Mouse (Mus musculus) heart, postnatal 0 days (tissue): ENCODE measurements around the gene Klhl29.

Experiments
- CTCF ChIP-seq: IDR thresholded peaks from 2 replicates; pipeline ENCODE4 v1.5.1; 2016; ENCODE audit warnings: antibody characterized with exemption, control low read depth, low read depth
- EP300 ChIP-seq: IDR thresholded peaks from 2 replicates; pipeline ENCODE4 v1.6.1; 2016; ENCODE audit warnings: antibody characterized with exemption, low read depth

- no peak for TF ChIP-seq CTCF
- TF ChIP-seq EP300 = no peak
These were observed 286.8 kb downstream of the Klhl29 start for GRCm38 (mm10) chr12:5088639-5089038.
